Mouse (Mus musculus): ENCODE measurements around the gene Polr3b. TPM values are rescaled to one million over a fixed set of nuclear protein-coding genes. Genes with fewer than 3 reads are reported as not detected.

Polr3b gene
- total and polyA plus RNA-seq, 2 experiments from 2014 or later: 8.7 to 11.1 TPM

GRCm38 (mm10) chr10:84610324-84610723, 11.8 kb upstream of the Polr3b start:
- H3K9ac ChIP-seq (replicated peaks; ENCODE audit: low read length): no peak overlapping the region
- 72% methylated on average over 4 of the region's 4 CpGs for WGBS
- no peak for TF ChIP-seq CTCF (IDR thresholded peaks at IDR 0.05; ENCODE audit: low read depth)
- no peak overlapping the region for H3K4me3 ChIP-seq (ENCODE audit: low read length)
- ATAC-seq (no peak), DNase-seq (ENCODE audit: low spot score) (no peak)
- no peak overlapping the region for H3K4me2 ChIP-seq (ENCODE audit: low read depth, low read length)
- H3K4me1 ChIP-seq (ENCODE audit: insufficient read depth, low read length): no peaks in the 10 kb centered on the region
- H3K9me3 ChIP-seq (ENCODE audit: low read length): no peaks in the 10 kb centered on the region
- H3K27me3 ChIP-seq (ENCODE audit: insufficient read depth, low read length): no peaks in the 10 kb centered on the region
- no peak overlapping the region for H3K27ac ChIP-seq
- H3K36me3 ChIP-seq (ENCODE audit: insufficient read depth, low read length): peaks cover 3% of the 10 kb centered on the region; the same call in 1 of the 2 replicates

- Histone ChIP-seq H3K4me2 (ENCODE audit: low read depth, low read length) (no peak overlapping the region), H3K9ac (replicated peaks; ENCODE audit: low read length) (no peak overlapping the region), H3K27me3 (ENCODE audit: insufficient read depth, low read length) (no peaks in the 10 kb centered on the region), H3K4me1 (ENCODE audit: insufficient read depth, low read length) (no peaks in the 10 kb centered on the region), H3K9me3 (ENCODE audit: low read length) (no peaks in the 10 kb centered on the region), H3K36me3 (ENCODE audit: insufficient read depth, low read length) (peaks cover 3% of the 10 kb centered on the region; the same call in 1 of the 2 replicates), H3K4me3 (ENCODE audit: low read length) (no peak overlapping the region), H3K27ac (no peak overlapping the region)
- TF ChIP-seq CTCF (IDR thresholded peaks at IDR 0.05; ENCODE audit: low read depth): no peak
- ATAC-seq (no peak), DNase-seq (ENCODE audit: low spot score) (no peak)
- WGBS: 75% methylated on average over 3 of the region's 3 CpGs
Observed at GRCm38 (mm10) chr10:84610783-84611182, 11.3 kb upstream of the Polr3b start.

GRCm38 (mm10) chr10:84611664-84612063, 10.4 kb upstream of the Polr3b start:
- 56% methylated on average over 3 of the region's 3 CpGs for WGBS
- Histone ChIP-seq H3K4me3 (ENCODE audit: low read length) (no peak overlapping the region), H3K27me3 (ENCODE audit: insufficient read depth, low read length) (no peaks in the 10 kb centered on the region), H3K4me2 (ENCODE audit: low read depth, low read length) (no peak overlapping the region), H3K27ac (no peak overlapping the region), H3K4me1 (ENCODE audit: insufficient read depth, low read length) (no peaks in the 10 kb centered on the region), H3K9me3 (ENCODE audit: low read length) (no peaks in the 10 kb centered on the region), H3K36me3 (ENCODE audit: insufficient read depth, low read length) (peaks cover 3% of the 10 kb centered on the region; the same call in 1 of the 2 replicates), H3K9ac (replicated peaks; ENCODE audit: low read length) (no peak overlapping the region)
- DNase-seq (ENCODE audit: low spot score) (no peak), ATAC-seq (no peak)
- TF ChIP-seq CTCF (IDR thresholded peaks at IDR 0.05; ENCODE audit: low read depth): no peak

DNA sequence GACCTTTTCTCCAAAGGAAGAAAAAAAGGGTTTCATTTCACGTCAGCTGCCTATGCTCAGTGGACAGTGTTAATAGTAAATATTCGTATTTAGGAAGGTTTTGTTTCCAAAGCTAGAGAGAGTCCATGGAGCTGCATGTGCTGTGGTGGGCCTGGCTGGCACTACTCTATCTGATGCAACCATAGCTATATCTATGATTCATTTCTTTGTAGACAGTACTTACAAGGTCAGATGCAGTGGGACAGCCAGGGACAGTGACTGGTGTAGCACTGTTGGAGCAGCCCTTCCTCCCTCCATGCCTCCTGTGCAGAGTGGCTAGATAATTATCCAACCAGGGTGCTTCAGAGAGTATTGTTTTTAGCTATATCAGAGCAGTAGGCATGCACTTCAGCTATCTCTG, 9.8 kb upstream of the Polr3b start:
- no peaks in the 10 kb centered on the region for H3K9me3 ChIP-seq (ENCODE audit: low read length)
- no peaks in the 10 kb centered on the region for H3K4me1 ChIP-seq (ENCODE audit: insufficient read depth, low read length)
- ATAC-seq: no peak
- peaks cover 3% of the 10 kb centered on the region; the same call in 1 of the 2 replicates for H3K36me3 ChIP-seq (ENCODE audit: insufficient read depth, low read length)
- no peak overlapping the region for H3K4me3 ChIP-seq (ENCODE audit: low read length)
- DNase-seq (ENCODE audit: low spot score): no peak
- no peak overlapping the region for H3K4me2 ChIP-seq (ENCODE audit: low read depth, low read length)
- 83% methylated on average over 2 of the region's 2 CpGs for WGBS
- TF ChIP-seq CTCF (IDR thresholded peaks at IDR 0.05; ENCODE audit: low read depth): no peak
- H3K27ac ChIP-seq: no peak overlapping the region
- no peaks in the 10 kb centered on the region for H3K27me3 ChIP-seq (ENCODE audit: insufficient read depth, low read length)
- no peak overlapping the region for H3K9ac ChIP-seq (replicated peaks; ENCODE audit: low read length)

GRCm38 (mm10) chr10:84613366-84613765, 8.7 kb upstream of the Polr3b start:
- no peaks in the 10 kb centered on the region for H3K9me3 ChIP-seq (ENCODE audit: low read length)
- H3K9ac ChIP-seq (replicated peaks; ENCODE audit: low read length): no peak overlapping the region
- no peak for TF ChIP-seq CTCF (IDR thresholded peaks at IDR 0.05; ENCODE audit: low read depth)
- H3K4me2 ChIP-seq (ENCODE audit: low read depth, low read length): no peak overlapping the region
- H3K27me3 ChIP-seq (ENCODE audit: insufficient read depth, low read length): no peaks in the 10 kb centered on the region
- DNase-seq (ENCODE audit: low spot score) (no peak), ATAC-seq (no peak)
- no peak overlapping the region for H3K4me3 ChIP-seq (ENCODE audit: low read length)
- WGBS: 80% methylated on average over 8 of the region's 8 CpGs
- peaks cover 3% of the 10 kb centered on the region; the same call in 1 of the 2 replicates for H3K36me3 ChIP-seq (ENCODE audit: insufficient read depth, low read length)
- no peaks in the 10 kb centered on the region for H3K4me1 ChIP-seq (ENCODE audit: insufficient read depth, low read length)
- H3K27ac ChIP-seq: no peak overlapping the region

DNA sequence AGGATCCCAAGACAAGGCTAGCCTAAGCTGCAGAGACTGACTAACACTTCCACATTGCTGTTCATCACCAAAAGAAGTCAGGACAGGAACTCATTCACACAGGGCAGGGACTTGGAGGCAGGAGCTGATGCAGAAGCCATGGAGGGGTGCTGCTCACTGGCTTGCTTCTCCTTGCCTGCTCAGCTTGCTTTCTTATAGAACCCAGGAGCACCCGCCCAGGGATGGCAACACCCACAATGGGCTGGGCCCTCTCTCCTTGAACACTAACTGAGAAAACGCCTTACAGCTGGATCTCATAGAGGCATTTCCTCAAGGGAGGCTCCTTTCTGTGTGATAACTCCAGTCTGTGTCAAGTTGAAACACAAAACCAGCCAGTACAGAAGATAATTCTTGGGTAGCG, 7.0 kb upstream of the Polr3b start:
- WGBS: 80% methylated on average over 3 of the region's 3 CpGs
- no peak for DNase-seq (ENCODE audit: low spot score)
- Histone ChIP-seq H3K27ac (no peak overlapping the region), H3K27me3 (ENCODE audit: insufficient read depth, low read length) (no peaks in the 10 kb centered on the region), H3K36me3 (ENCODE audit: insufficient read depth, low read length) (peaks cover 3% of the 10 kb centered on the region; the same call in 1 of the 2 replicates), H3K9ac (replicated peaks; ENCODE audit: low read length) (no peak overlapping the region), H3K4me2 (ENCODE audit: low read depth, low read length) (no peak overlapping the region), H3K4me1 (ENCODE audit: insufficient read depth, low read length) (no peaks in the 10 kb centered on the region), H3K4me3 (ENCODE audit: low read length) (no peak overlapping the region), H3K9me3 (ENCODE audit: low read length) (no peaks in the 10 kb centered on the region)
- no peak for TF ChIP-seq CTCF (IDR thresholded peaks at IDR 0.05; ENCODE audit: low read depth)
- ATAC-seq: no peak

GRCm38 (mm10) chr10:84631182-84631581, 9.1 kb downstream of the Polr3b start:
- no peak overlapping the region for H3K27ac ChIP-seq
- DNase-seq (ENCODE audit: low spot score): peak; percentile 62
- H3K4me3 ChIP-seq (ENCODE audit: low read length): no peak overlapping the region
- H3K9me3 ChIP-seq (ENCODE audit: low read length): no peaks in the 10 kb centered on the region
- H3K27me3 ChIP-seq (ENCODE audit: insufficient read depth, low read length): no peaks in the 10 kb centered on the region
- H3K4me2 ChIP-seq (ENCODE audit: low read depth, low read length): no peak overlapping the region
- no peaks in the 10 kb centered on the region for H3K4me1 ChIP-seq (ENCODE audit: insufficient read depth, low read length)
- 64% methylated on average over 5 of the region's 5 CpGs for WGBS
- H3K36me3 ChIP-seq (ENCODE audit: insufficient read depth, low read length): no peaks in the 10 kb centered on the region; the same call in none of the 2 replicates
- ATAC-seq: no peak
- H3K9ac ChIP-seq (replicated peaks; ENCODE audit: low read length): no peak overlapping the region
- TF ChIP-seq CTCF (IDR thresholded peaks at IDR 0.05; ENCODE audit: low read depth): peak; percentile 59

Measured in hindbrain, postnatal 0 days (tissue).